Mouse (Mus musculus): Measurements from ENCODE around the gene Tob2. TPM values are rescaled to one million over a fixed set of nuclear protein-coding genes. Genes with fewer than 3 reads are reported as not detected.

The Tob2 gene
- polyA plus RNA-seq, 1 experiment: 37.9 TPM

- Histone ChIP-seq H3K79me2 (ENCODE audit: control insufficient read depth, insufficient read depth) (no peaks in the 10 kb centered on the region), H3K36me3 (ENCODE audit: control insufficient read depth, insufficient read depth) (no peaks in the 10 kb centered on the region), H3K4me3 (no peak overlapping the region), H3ac (ENCODE audit: control insufficient read depth, insufficient read length) (no peak overlapping the region), H3K4me2 (ENCODE audit: low read depth) (no peak overlapping the region), H3K27me3 (ENCODE audit: control insufficient read depth, insufficient read depth, insufficient read length) (no peaks in the 10 kb centered on the region)
- TF ChIP-seq MAX (IDR thresholded peaks at IDR 0.05; ENCODE audit: low read depth) (no peak), POLR2AphosphoS2 (IDR thresholded peaks at IDR 0.05; ENCODE audit: insufficient read length, low read depth) (no peak), TCF12 (IDR thresholded peaks at IDR 0.05; ENCODE audit: insufficient read depth, poor library complexity, severe bottlenecking) (no peak), POLR2A (IDR thresholded peaks at IDR 0.05; ENCODE audit: insufficient read length, low read depth) (no peak), MYOG (IDR thresholded peaks at IDR 0.05; ENCODE audit: control insufficient read depth in 1 of 3, insufficient read depth in 1 of 3, insufficient read length in 2 of 3, low read depth in 2 of 3) (no peak), SRF (IDR thresholded peaks at IDR 0.05; ENCODE audit: control insufficient read depth, insufficient read length, low read depth) (no peak), REST (IDR thresholded peaks at IDR 0.05; ENCODE audit: insufficient read depth, insufficient read length) (no peak), MYOD1 (IDR thresholded peaks at IDR 0.05; ENCODE audit: control insufficient read depth in 1 of 3, insufficient read length in 2 of 3, low read depth in 2 of 3) (no peak), TCF3 (IDR thresholded peaks at IDR 0.05; ENCODE audit: insufficient read length, low read depth) (no peak), E2F4 (IDR thresholded peaks at IDR 0.05; ENCODE audit: insufficient read depth) (no peak), USF1 (IDR thresholded peaks at IDR 0.05; ENCODE audit: low read depth) (no peak), CEBPB (IDR thresholded peaks at IDR 0.05; ENCODE audit: insufficient read depth, poor library complexity, severe bottlenecking) (no peak)
Observed at GRCm38 (mm10) chr15:81836966-81837920, 21.4 kb downstream of the Tob2 start.

GRCm38 (mm10) chr15:81836124-81836821 is 22.3 kb downstream of the Tob2 start:
- Histone ChIP-seq H3K79me2 (ENCODE audit: control insufficient read depth, insufficient read depth) (no peaks in the 10 kb centered on the region), H3K4me2 (ENCODE audit: low read depth) (no peak overlapping the region), H3K4me3 (no peak overlapping the region), H3K27me3 (ENCODE audit: control insufficient read depth, insufficient read depth, insufficient read length) (no peaks in the 10 kb centered on the region), H3K36me3 (ENCODE audit: control insufficient read depth, insufficient read depth) (no peaks in the 10 kb centered on the region), H3ac (ENCODE audit: control insufficient read depth, insufficient read length) (no peak overlapping the region)
- no peak for TF ChIP-seq MAX (IDR thresholded peaks at IDR 0.05; ENCODE audit: low read depth)
- no peak for TF ChIP-seq MYOD1 (IDR thresholded peaks at IDR 0.05; ENCODE audit: control insufficient read depth in 1 of 3, insufficient read length in 2 of 3, low read depth in 2 of 3)
- no peak for TF ChIP-seq POLR2A (IDR thresholded peaks at IDR 0.05; ENCODE audit: insufficient read length, low read depth)
- no peak for TF ChIP-seq TCF3 (IDR thresholded peaks at IDR 0.05; ENCODE audit: insufficient read length, low read depth)
- TF ChIP-seq SRF (IDR thresholded peaks at IDR 0.05; ENCODE audit: control insufficient read depth, insufficient read length, low read depth): no peak
- TF ChIP-seq MYOG (IDR thresholded peaks at IDR 0.05; ENCODE audit: control insufficient read depth in 1 of 3, insufficient read depth in 1 of 3, insufficient read length in 2 of 3, low read depth in 2 of 3): no peak
- TF ChIP-seq REST (IDR thresholded peaks at IDR 0.05; ENCODE audit: insufficient read depth, insufficient read length): no peak
- TF ChIP-seq TCF12 (IDR thresholded peaks at IDR 0.05; ENCODE audit: insufficient read depth, poor library complexity, severe bottlenecking): no peak
- TF ChIP-seq E2F4 (IDR thresholded peaks at IDR 0.05; ENCODE audit: insufficient read depth): no peak
- TF ChIP-seq USF1 (IDR thresholded peaks at IDR 0.05; ENCODE audit: low read depth): no peak
- TF ChIP-seq POLR2AphosphoS2 (IDR thresholded peaks at IDR 0.05; ENCODE audit: insufficient read length, low read depth): no peak
- no peak for TF ChIP-seq CEBPB (IDR thresholded peaks at IDR 0.05; ENCODE audit: insufficient read depth, poor library complexity, severe bottlenecking)

DNA sequence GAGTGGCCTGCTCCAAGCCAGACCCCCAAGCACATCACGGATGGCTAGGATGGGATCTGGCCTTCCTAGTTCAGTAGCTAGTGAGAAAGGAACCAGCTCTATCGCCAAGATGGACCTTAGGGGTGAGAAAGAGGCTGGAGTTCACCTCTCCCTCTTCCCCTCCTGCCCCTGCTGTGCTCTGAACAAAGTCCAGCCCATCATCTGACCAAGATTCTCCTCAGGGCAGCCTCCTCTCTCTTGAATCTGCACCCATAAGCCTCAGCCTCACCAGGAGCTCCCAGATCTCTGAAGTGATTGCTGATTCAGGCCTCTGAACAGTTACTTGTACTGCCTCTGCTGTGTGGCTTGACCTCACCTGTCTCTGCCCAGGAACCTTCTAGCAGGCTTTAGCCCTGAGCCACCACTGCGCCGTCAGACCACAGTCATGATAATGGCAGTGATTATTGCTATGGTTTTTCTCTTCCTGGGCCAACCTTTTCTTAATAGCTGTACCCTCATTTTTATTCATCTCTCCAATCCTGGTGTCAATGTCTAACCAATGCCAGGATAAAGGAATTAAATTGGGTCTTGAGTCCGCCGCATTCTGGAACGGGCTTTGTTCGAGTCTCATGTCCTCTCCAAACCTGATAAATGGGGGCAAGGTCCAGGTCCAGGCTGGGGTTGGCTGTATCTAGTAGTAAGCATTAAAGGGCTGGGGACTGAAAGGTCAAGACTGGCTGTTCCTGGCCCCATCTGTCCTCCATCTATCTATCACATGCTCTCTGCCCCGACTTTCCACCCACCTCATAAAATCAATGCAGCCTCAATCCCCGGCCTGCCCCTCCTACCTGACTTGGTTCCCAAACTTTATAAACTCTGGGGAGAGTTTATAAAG is 23.4 kb downstream of the Tob2 start:
- Histone ChIP-seq H3K4me3 (no peak overlapping the region), H3K79me2 (ENCODE audit: control insufficient read depth, insufficient read depth) (no peaks in the 10 kb centered on the region), H3K36me3 (ENCODE audit: control insufficient read depth, insufficient read depth) (no peaks in the 10 kb centered on the region), H3ac (ENCODE audit: control insufficient read depth, insufficient read length) (no peak overlapping the region), H3K4me2 (ENCODE audit: low read depth) (no peak overlapping the region), H3K27me3 (ENCODE audit: control insufficient read depth, insufficient read depth, insufficient read length) (no peaks in the 10 kb centered on the region)
- TF ChIP-seq CEBPB (IDR thresholded peaks at IDR 0.05; ENCODE audit: insufficient read depth, poor library complexity, severe bottlenecking): no peak
- no peak for TF ChIP-seq POLR2A (IDR thresholded peaks at IDR 0.05; ENCODE audit: insufficient read length, low read depth)
- no peak for TF ChIP-seq MYOG (IDR thresholded peaks at IDR 0.05; ENCODE audit: control insufficient read depth in 1 of 3, insufficient read depth in 1 of 3, insufficient read length in 2 of 3, low read depth in 2 of 3)
- TF ChIP-seq POLR2AphosphoS2 (IDR thresholded peaks at IDR 0.05; ENCODE audit: insufficient read length, low read depth): no peak
- TF ChIP-seq E2F4 (IDR thresholded peaks at IDR 0.05; ENCODE audit: insufficient read depth): no peak
- no peak for TF ChIP-seq TCF12 (IDR thresholded peaks at IDR 0.05; ENCODE audit: insufficient read depth, poor library complexity, severe bottlenecking)
- no peak for TF ChIP-seq TCF3 (IDR thresholded peaks at IDR 0.05; ENCODE audit: insufficient read length, low read depth)
- no peak for TF ChIP-seq MYOD1 (IDR thresholded peaks at IDR 0.05; ENCODE audit: control insufficient read depth in 1 of 3, insufficient read length in 2 of 3, low read depth in 2 of 3)
- no peak for TF ChIP-seq REST (IDR thresholded peaks at IDR 0.05; ENCODE audit: insufficient read depth, insufficient read length)
- no peak for TF ChIP-seq SRF (IDR thresholded peaks at IDR 0.05; ENCODE audit: control insufficient read depth, insufficient read length, low read depth)
- TF ChIP-seq MAX (IDR thresholded peaks at IDR 0.05; ENCODE audit: low read depth): no peak
- TF ChIP-seq USF1 (IDR thresholded peaks at IDR 0.05; ENCODE audit: low read depth): no peak
